Mouse (Mus musculus): ENCODE measurements around the gene Ovol3. TPM values are rescaled to one million over a fixed set of nuclear protein-coding genes. Genes with fewer than 3 reads are reported as not detected.

The Ovol3 gene
- 0.08 and 0.16 TPM in 2 replicates for polyA plus RNA-seq (2012; rRNA removed)

GRCm38 (mm10) chr7:30235625-30236024, at the start of gene Ovol3:
Gene Ovol3 (minus strand): TSS chr7:30235725.

GRCm38 (mm10) chr7:30279951-30280669, 44.6 kb upstream of the Ovol3 start, which contains the start of the genes Thap8 and Wdr62:
Gene Thap8 (plus strand): TSS chr7:30280094.
Gene Wdr62 (minus strand): TSS chr7:30280419.

GRCm38 (mm10) chr7:30231669-30232454, 3.7 kb downstream of the Ovol3 start, which contains the start of the genes Polr2i and Tbcb:
Gene Polr2i (plus strand): TSS chr7:30231948.
Gene Tbcb (minus strand): TSS chr7:30232272.

GRCm38 (mm10) chr7:30198481-30198971, 37.0 kb downstream of the Ovol3 start, which contains the start of gene Capns1:
Gene Capns1 (minus strand): TSS chr7:30198811.

GRCm38 (mm10) chr7:30183879-30184289, 51.6 kb downstream of the Ovol3 start, which contains the start of gene Cox7a1:
Gene Cox7a1 (plus strand): TSS chr7:30184144.

Other genes with a start within 250 kb of the Ovol3 start
- gene Zfp14, start 184.3 kb downstream of the Ovol3 start, polyA plus RNA-seq (2012; rRNA removed): 13.6 and 14.4 TPM in 2 replicates
- gene Zfp82, start 162.8 kb downstream of the Ovol3 start, polyA plus RNA-seq (2012; rRNA removed): 5.2 and 5.8 TPM in 2 replicates
- 0.21 and 0.54 TPM in 2 replicates for gene Gm26920, start 145.3 kb downstream of the Ovol3 start, polyA plus RNA-seq (2012; rRNA removed)
- 11.0 and 11.6 TPM in 2 replicates for gene Zfp566, start 145.2 kb downstream of the Ovol3 start, polyA plus RNA-seq (2012; rRNA removed)
- 41.1 and 42.5 TPM in 2 replicates for gene Zfp260, start 140.9 kb downstream of the Ovol3 start, polyA plus RNA-seq (2012; rRNA removed)
- 11.5 and 11.7 TPM in 2 replicates for gene Zfp382, start 113.8 kb downstream of the Ovol3 start, polyA plus RNA-seq (2012; rRNA removed)
- gene Zfp146, start 66.0 kb downstream of the Ovol3 start, polyA plus RNA-seq (2012; rRNA removed): 66.7 and 71.2 TPM in 2 replicates
- 2.9 and 6.4 TPM in 2 replicates for gene Cox7a1, start 51.6 kb downstream of the Ovol3 start, polyA plus RNA-seq (2012; rRNA removed)
- gene Capns1, start 36.9 kb downstream of the Ovol3 start, polyA plus RNA-seq (2012; rRNA removed): 238 and 244 TPM in 2 replicates
- gene Polr2i, start 3.8 kb downstream of the Ovol3 start, polyA plus RNA-seq (2012; rRNA removed): 286 TPM in 2 replicates
- 204 and 220 TPM in 2 replicates for gene Tbcb, start 3.5 kb downstream of the Ovol3 start, polyA plus RNA-seq (2012; rRNA removed)
- gene Thap8, start 44.4 kb upstream of the Ovol3 start, polyA plus RNA-seq (2012; rRNA removed): 0.16 and 0.28 TPM in 2 replicates
- gene Wdr62, start 44.7 kb upstream of the Ovol3 start, polyA plus RNA-seq (2012; rRNA removed): 8.5 and 9.6 TPM in 2 replicates
- 222 and 254 TPM in 2 replicates for gene Clip3, start 56.0 kb upstream of the Ovol3 start, polyA plus RNA-seq (2012; rRNA removed)
- 121 TPM in 2 replicates for gene Alkbh6, start 73.0 kb upstream of the Ovol3 start, polyA plus RNA-seq (2012; rRNA removed)
- 21.0 and 25.5 TPM in 2 replicates for gene Syne4, start 79.1 kb upstream of the Ovol3 start, polyA plus RNA-seq (2012; rRNA removed)
- 0.36 and 0.45 TPM in 2 replicates for gene E130208F15Rik, start 86.0 kb upstream of the Ovol3 start, polyA plus RNA-seq (2012; rRNA removed)
- gene Sdhaf1, start 88.2 kb upstream of the Ovol3 start, polyA plus RNA-seq (2012; rRNA removed): 15.9 and 17.6 TPM in 2 replicates
- 21.8 and 27.0 TPM in 2 replicates for gene Lrfn3, start 127.0 kb upstream of the Ovol3 start, polyA plus RNA-seq (2012; rRNA removed)
- 20.3 and 25.9 TPM in 2 replicates for gene Tyrobp, start 178.0 kb upstream of the Ovol3 start, polyA plus RNA-seq (2012; rRNA removed)
- gene Hcst, start 184.1 kb upstream of the Ovol3 start, polyA plus RNA-seq (2012; rRNA removed): 0.96 TPM in 1 of 2 replicates, not detected in the other
- gene Nfkbid, start 186.0 kb upstream of the Ovol3 start, polyA plus RNA-seq (2012; rRNA removed): 3.8 and 3.9 TPM in 2 replicates
- gene Aplp1, start 209.8 kb upstream of the Ovol3 start, polyA plus RNA-seq (2012; rRNA removed): 647 and 667 TPM in 2 replicates
- gene Kirrel2, start 222.0 kb upstream of the Ovol3 start, polyA plus RNA-seq (2012; rRNA removed): 0.17 and 0.40 TPM in 2 replicates
- 0.18 and 0.56 TPM in 2 replicates for gene Nphs1, start 222.6 kb upstream of the Ovol3 start, polyA plus RNA-seq (2012; rRNA removed)